Mouse (Mus musculus) stomach, embryonic 16.5 days (tissue): ENCODE measurements around the gene Ccdc85c. TPM values are rescaled to one million over a fixed set of nuclear protein-coding genes. Genes with fewer than 3 reads are reported as not detected.

Experiments used
- ATAC-seq: fragments of 200-750 bp; cut with Nextera tagmentation; 2 replicates; pipeline ENCODE4 v1.8.0; 2017; ENCODE audit warnings: moderate number of reproducible peaks, moderate TSS enrichment; ENCODE audit not compliant: insufficient read depth, low FRiP score
- H3K27ac ChIP-seq: fragments of 300-500 bp; sonication (generic); 2 replicates; pipeline ENCODE4 v1.5.1; 2014; ENCODE audit warnings: low read length
- H3K27me3 ChIP-seq: fragments of 300-500 bp; sonication (generic); 2 replicates; pipeline ENCODE4 v1.6.1; 2014; ENCODE audit warnings: low read length, control low read depth, mixed read lengths; ENCODE audit not compliant: control insufficient read depth, insufficient read depth
- H3K36me3 ChIP-seq: fragments of 300-500 bp; sonication (generic); 2 replicates; pipeline ENCODE4 v1.6.1; 2014; ENCODE audit warnings: low read length; ENCODE audit not compliant: control insufficient read depth, insufficient read depth
- H3K4me1 ChIP-seq: fragments of 300-500 bp; sonication (generic); 2 replicates; pipeline ENCODE4 v1.6.1; 2014; ENCODE audit warnings: low read length, control low read depth, mixed read lengths; ENCODE audit not compliant: control insufficient read depth, insufficient read depth
- H3K4me2 ChIP-seq: fragments of 300-500 bp; sonication (generic); 2 replicates; pipeline ENCODE4 v1.6.1; 2014; ENCODE audit warnings: low read depth, low read length, mixed read lengths
- H3K4me3 ChIP-seq: fragments of 300-500 bp; sonication (generic); replicated peaks from 2 replicates; pipeline ENCODE4 v1.5.1; 2014; ENCODE audit warnings: mild to moderate bottlenecking, low read length
- H3K9ac ChIP-seq: fragments of 300-500 bp; sonication (generic); 2 replicates; pipeline ENCODE4 v1.6.1; 2014; ENCODE audit warnings: low read length
- H3K9me3 ChIP-seq: fragments of 300-500 bp; sonication (generic); replicated peaks from 2 replicates; pipeline ENCODE4 v1.6.1; 2016; ENCODE audit warnings: low read length, control low read depth; ENCODE audit not compliant: control insufficient read depth
- WGBS: fragments of 180-500 bp; shearing (Covaris S2); extraction: QIAGEN DNeasy Blood & Tissue Kit; methylation state at CpG from one replicate; pipeline ENCODE4 v1.1.7; 2014; 5-methylcytosine and 5-hydroxymethylcytosine counted together
- polyA plus RNA-seq: library from polyadenylated mRNA; unstranded; fragments of >200 nt; fragmentation: Nextera tagmentation; extraction: Ambion mirVana; gene quantifications from 2 replicates; pipeline ENCODE4 v1.2.1, GENCODE M21; 2015

Gene Ccdc85c
- polyA plus RNA-seq, 1 experiment from 2014 or later, result 6.9 TPM

DNA sequence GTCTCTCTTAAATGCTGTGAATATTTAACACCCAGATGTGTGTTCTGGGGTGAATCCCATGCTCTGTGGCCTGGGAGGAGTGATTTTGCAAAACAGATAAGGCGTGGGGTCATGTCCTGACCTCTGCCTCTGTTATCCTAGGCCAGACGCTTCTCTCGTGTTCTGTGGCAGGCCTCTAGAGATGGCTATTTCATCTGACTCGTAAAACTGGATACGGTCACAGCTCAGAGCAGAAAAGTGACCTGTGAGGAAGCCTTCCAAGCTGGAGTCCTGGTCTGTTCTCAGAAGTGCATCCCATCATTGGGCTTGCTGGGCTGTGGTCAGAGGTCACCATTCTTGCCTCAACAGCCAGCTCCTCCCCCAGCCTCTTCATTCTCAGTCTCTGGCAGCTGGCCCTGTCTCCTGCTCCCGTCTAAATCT lies 37.2 kb upstream of the Ccdc85c start:
- WGBS, result 49% methylated on average over 6 of the region's 6 CpGs
- no peaks in the 10 kb centered on the region for H3K36me3 ChIP-seq
- H3K4me1 ChIP-seq, result no peaks in the 10 kb centered on the region
- no peak overlapping the region for H3K27ac ChIP-seq
- H3K9ac ChIP-seq, result no peak overlapping the region
- no peak overlapping the region for H3K4me2 ChIP-seq
- H3K9me3 ChIP-seq, result no peaks in the 10 kb centered on the region
- ATAC-seq, result no peak
- peaks cover 18% of the 10 kb centered on the region for H3K27me3 ChIP-seq
- H3K4me3 ChIP-seq, result no peak overlapping the region

- no peaks in the 10 kb centered on the region for H3K4me1 ChIP-seq
- H3K9me3 ChIP-seq, result no peaks in the 10 kb centered on the region
- no peak overlapping the region for H3K4me3 ChIP-seq
- H3K27me3 ChIP-seq, result peaks cover 11% of the 10 kb centered on the region
- ATAC-seq, result no peak
- no peak overlapping the region for H3K4me2 ChIP-seq
- WGBS, result 90% methylated on average over 27 of the region's 27 CpGs
- no peak overlapping the region for H3K27ac ChIP-seq
- no peaks in the 10 kb centered on the region for H3K36me3 ChIP-seq
- no peak overlapping the region for H3K9ac ChIP-seq
Observed at GRCm38 (mm10) chr12:108311741-108312290, 36.6 kb upstream of the Ccdc85c start.

- Histone ChIP-seq H3K27ac (no peak overlapping the region), H3K27me3 (peaks cover 3% of the 10 kb centered on the region; the same call in 1 of the 2 replicates), H3K36me3 (no peaks in the 10 kb centered on the region), H3K4me1 (peaks cover 6% of the 10 kb centered on the region), H3K9ac (no peak overlapping the region), H3K9me3 (no peaks in the 10 kb centered on the region), H3K4me3 (no peak overlapping the region), H3K4me2 (no peak overlapping the region)
- 71% methylated on average over 7 of the region's 7 CpGs for WGBS
- ATAC-seq, result no peak
Observed at GRCm38 (mm10) chr12:108310456-108311027, 35.3 kb upstream of the Ccdc85c start.

- H3K4me2 ChIP-seq, result no peak overlapping the region
- peaks cover 6% of the 10 kb centered on the region for H3K4me1 ChIP-seq
- H3K4me3 ChIP-seq, result no peak overlapping the region
- H3K27me3 ChIP-seq, result peaks cover 8% of the 10 kb centered on the region; the same call in 1 of the 2 replicates
- no peaks in the 10 kb centered on the region for H3K9me3 ChIP-seq
- no peak for ATAC-seq
- no peaks in the 10 kb centered on the region for H3K36me3 ChIP-seq
- H3K9ac ChIP-seq, result no peak overlapping the region
- no peak overlapping the region for H3K27ac ChIP-seq
- 80% methylated on average over 4 of the region's 4 CpGs for WGBS
Observed at GRCm38 (mm10) chr12:108310041-108310440, 34.8 kb upstream of the Ccdc85c start.

- Histone ChIP-seq H3K4me3 (no peak overlapping the region), H3K4me1 (peaks cover 6% of the 10 kb centered on the region), H3K27ac (no peak overlapping the region), H3K9me3 (no peaks in the 10 kb centered on the region), H3K27me3 (peaks cover 9% of the 10 kb centered on the region; the same call in 1 of the 2 replicates), H3K9ac (no peak overlapping the region), H3K36me3 (no peaks in the 10 kb centered on the region), H3K4me2 (no peak overlapping the region)
- 54% methylated on average over 8 of the region's 8 CpGs for WGBS
- ATAC-seq, result no peak
Observed at GRCm38 (mm10) chr12:108309116-108309794, 34.0 kb upstream of the Ccdc85c start.

DNA sequence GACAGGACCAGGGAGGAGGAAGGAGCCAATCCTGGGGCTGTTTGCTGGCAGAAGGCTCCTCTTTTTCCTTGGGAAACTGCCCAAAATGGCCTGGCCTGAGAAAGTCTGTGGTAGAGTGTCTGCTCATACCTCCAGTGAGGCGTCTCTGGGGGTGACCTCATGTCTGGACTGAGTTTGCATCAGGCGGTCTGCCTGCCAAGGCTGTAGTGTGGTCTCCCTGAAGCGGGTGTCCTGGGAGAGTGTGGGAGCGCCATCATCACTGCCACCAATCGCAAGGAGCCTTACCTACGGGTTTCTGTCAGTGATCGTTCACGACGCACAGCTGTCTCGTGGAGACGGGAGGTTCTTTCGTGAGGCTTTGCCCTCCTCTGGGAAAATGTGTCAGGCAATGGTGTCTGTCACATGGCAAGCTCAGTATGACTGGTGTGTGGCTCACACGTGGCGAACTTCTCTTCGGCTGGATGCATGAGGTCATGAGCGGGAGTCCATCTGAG lies 33.2 kb upstream of the Ccdc85c start:
- 84% methylated on average over 16 of the region's 16 CpGs for WGBS
- Histone ChIP-seq H3K9me3 (no peaks in the 10 kb centered on the region), H3K27ac (no peak overlapping the region), H3K4me3 (no peak overlapping the region), H3K36me3 (no peaks in the 10 kb centered on the region), H3K4me1 (peaks cover 6% of the 10 kb centered on the region), H3K27me3 (peaks cover 9% of the 10 kb centered on the region; the same call in 1 of the 2 replicates), H3K9ac (no peak overlapping the region), H3K4me2 (no peak overlapping the region)
- ATAC-seq, result no peak

DNA sequence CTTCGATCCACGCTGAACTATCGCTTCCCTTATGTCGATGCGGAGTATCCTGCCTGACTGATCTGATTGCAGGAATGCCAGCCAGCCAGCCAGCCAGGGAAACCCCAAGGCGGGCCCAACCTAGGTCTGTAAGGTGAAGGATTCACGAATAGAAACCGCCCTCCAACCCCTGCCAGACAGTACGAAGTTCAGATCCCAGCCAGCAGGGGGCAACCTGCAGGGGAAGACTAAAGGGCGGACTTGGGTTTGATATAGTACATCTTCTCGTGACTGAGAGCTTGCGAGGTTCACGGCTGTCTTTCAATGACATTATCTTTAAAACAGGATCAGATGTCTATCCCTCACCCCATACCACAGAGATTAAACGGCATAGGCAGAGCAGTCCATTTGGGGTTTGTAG lies 32.3 kb upstream of the Ccdc85c start:
- H3K4me1 ChIP-seq, result peaks cover 6% of the 10 kb centered on the region
- WGBS, result 27% methylated on average over 14 of the region's 14 CpGs
- H3K27me3 ChIP-seq, result peaks cover 9% of the 10 kb centered on the region; the same call in 1 of the 2 replicates
- no peak overlapping the region for H3K27ac ChIP-seq
- H3K4me2 ChIP-seq, result no peak overlapping the region
- H3K9ac ChIP-seq, result no peak overlapping the region
- no peaks in the 10 kb centered on the region for H3K9me3 ChIP-seq
- no peak overlapping the region for H3K4me3 ChIP-seq
- H3K36me3 ChIP-seq, result no peaks in the 10 kb centered on the region
- no peak for ATAC-seq

GRCm38 (mm10) chr12:108305812-108306794 lies 30.9 kb upstream of the Ccdc85c start, which contains the start of gene Hhipl1:
TSS of gene Hhipl1 (plus strand) at chr12:108306270.
- Histone ChIP-seq H3K4me3 (peak within 1 kb of the TSS; percentile 63), H3K36me3 (no peaks in the 10 kb centered on the region), H3K4me2 (peak within 1 kb of the TSS; percentile 84), H3K27ac (no peak within 1 kb of the TSS), H3K27me3 (peaks cover 9% of the 10 kb centered on the region; the same call in 1 of the 2 replicates), H3K9ac (peak within 1 kb of the TSS; percentile 88), H3K9me3 (no peaks in the 10 kb centered on the region), H3K4me1 (peaks cover 6% of the 10 kb centered on the region)
- 3% methylated on average over 67 of the region's 67 CpGs for WGBS
- peak; percentile 71; the same call in 1 of the 2 replicates for ATAC-seq
